Mouse (Mus musculus): ENCODE data around the gene Clpsl2. TPM values are rescaled to one million over a fixed set of nuclear protein-coding genes. Genes with fewer than 3 reads are reported as not detected.

Clpsl2 gene
- polyA plus RNA-seq, 1 experiment from 2014 or later = not detected

- Histone ChIP-seq H3K36me3 (no peaks in the 10 kb centered on the region), H3K4me1 (no peaks in the 10 kb centered on the region), H3K4me2 (no peak overlapping the region), H3K4me3 (no peak overlapping the region), H3K9ac (no peak overlapping the region), H3K27ac (no peak overlapping the region), H3K9me3 (no peaks in the 10 kb centered on the region), H3K27me3 (no peaks in the 10 kb centered on the region)
- ATAC-seq (ENCODE audit: insufficient number of reproducible peaks, insufficient read depth, low FRiP score, low TSS enrichment, low read depth) = no peak
- WGBS = 32% methylated on average over 3 of the region's 3 CpGs
Measured at GRCm38 (mm10) chr17:28567541-28567940, 18.3 kb downstream of the Clpsl2 start.

GRCm38 (mm10) chr17:28571868-28572267, 22.7 kb downstream of the Clpsl2 start:
- peaks cover 9% of the 10 kb centered on the region for H3K4me1 ChIP-seq
- H3K4me3 ChIP-seq = no peak overlapping the region
- H3K9me3 ChIP-seq = no peaks in the 10 kb centered on the region
- no peaks in the 10 kb centered on the region for H3K36me3 ChIP-seq
- H3K27ac ChIP-seq = no peak overlapping the region
- no peak overlapping the region for H3K4me2 ChIP-seq
- peaks cover 6% of the 10 kb centered on the region for H3K27me3 ChIP-seq
- H3K9ac ChIP-seq = no peak overlapping the region
- 81% methylated on average over 3 of the region's 3 CpGs for WGBS
- no peak for ATAC-seq (ENCODE audit: insufficient number of reproducible peaks, insufficient read depth, low FRiP score, low TSS enrichment, low read depth)

- no peak overlapping the region for H3K4me2 ChIP-seq
- H3K27ac ChIP-seq = no peak overlapping the region
- H3K4me3 ChIP-seq = no peak overlapping the region
- 80% methylated on average over 7 of the region's 7 CpGs for WGBS
- H3K36me3 ChIP-seq = no peaks in the 10 kb centered on the region
- no peak for ATAC-seq (ENCODE audit: insufficient number of reproducible peaks, insufficient read depth, low FRiP score, low TSS enrichment, low read depth)
- no peak overlapping the region for H3K9ac ChIP-seq
- peaks cover 6% of the 10 kb centered on the region for H3K27me3 ChIP-seq
- peaks cover 9% of the 10 kb centered on the region for H3K4me1 ChIP-seq
- H3K9me3 ChIP-seq = no peaks in the 10 kb centered on the region
Measured at GRCm38 (mm10) chr17:28572521-28572920, 23.3 kb downstream of the Clpsl2 start.

- H3K4me2 ChIP-seq = no peak overlapping the region
- H3K27me3 ChIP-seq = peaks cover 6% of the 10 kb centered on the region
- no peak for ATAC-seq (ENCODE audit: insufficient number of reproducible peaks, insufficient read depth, low FRiP score, low TSS enrichment, low read depth)
- no peak overlapping the region for H3K4me3 ChIP-seq
- WGBS = 84% methylated on average over 6 of the region's 6 CpGs
- H3K9me3 ChIP-seq = no peaks in the 10 kb centered on the region
- H3K27ac ChIP-seq = no peak overlapping the region
- no peaks in the 10 kb centered on the region for H3K36me3 ChIP-seq
- H3K9ac ChIP-seq = no peak overlapping the region
- peaks cover 9% of the 10 kb centered on the region for H3K4me1 ChIP-seq
Measured at GRCm38 (mm10) chr17:28572941-28573340, 23.7 kb downstream of the Clpsl2 start.

- Histone ChIP-seq H3K4me3 (peak within 1 kb of the TSS; percentile 27), H3K27ac (no peak within 1 kb of the TSS), H3K27me3 (peaks cover 6% of the 10 kb centered on the region), H3K9me3 (no peaks in the 10 kb centered on the region), H3K4me2 (peak within 1 kb of the TSS; percentile 57), H3K4me1 (peaks cover 9% of the 10 kb centered on the region), H3K9ac (no peak within 1 kb of the TSS), H3K36me3 (no peaks in the 10 kb centered on the region)
- peak; percentile 50; the same call in 1 of the 2 replicates for ATAC-seq (ENCODE audit: insufficient number of reproducible peaks, insufficient read depth, low FRiP score, low TSS enrichment, low read depth)
- 15% methylated on average over 50 of the region's 50 CpGs for WGBS
Measured at GRCm38 (mm10) chr17:28575244-28576125, 26.3 kb downstream of the Clpsl2 start, which contains the start of gene Lhfpl5. Gene Lhfpl5, plus strand, starts transcription at chr17:28575641.

GRCm38 (mm10) chr17:28580396-28580795, 31.2 kb downstream of the Clpsl2 start:
- 5% methylated on average over 9 of the region's 9 CpGs for WGBS
- Histone ChIP-seq H3K36me3 (no peaks in the 10 kb centered on the region), H3K4me3 (no peak overlapping the region), H3K9me3 (no peaks in the 10 kb centered on the region), H3K4me1 (peaks cover 10% of the 10 kb centered on the region), H3K4me2 (no peak overlapping the region), H3K27me3 (peaks cover 6% of the 10 kb centered on the region; the same call in 1 of the 2 replicates), H3K27ac (no peak overlapping the region), H3K9ac (no peak overlapping the region)
- ATAC-seq (ENCODE audit: insufficient number of reproducible peaks, insufficient read depth, low FRiP score, low TSS enrichment, low read depth) = no peak; the same call in 1 of the 2 replicates

GRCm38 (mm10) chr17:28581056-28581455, 31.8 kb downstream of the Clpsl2 start:
- H3K4me3 ChIP-seq = no peak overlapping the region
- H3K4me2 ChIP-seq = no peak overlapping the region
- no peak for ATAC-seq (ENCODE audit: insufficient number of reproducible peaks, insufficient read depth, low FRiP score, low TSS enrichment, low read depth)
- no peak overlapping the region for H3K9ac ChIP-seq
- 47% methylated on average over 2 of the region's 2 CpGs for WGBS
- no peaks in the 10 kb centered on the region for H3K9me3 ChIP-seq
- no peaks in the 10 kb centered on the region for H3K36me3 ChIP-seq
- no peak overlapping the region for H3K27ac ChIP-seq
- H3K27me3 ChIP-seq = 0 out of 2 replicates have a peak, but pooled peaks cover under 1% of the 10 kb centered on the region
- 0 out of 2 replicates have a peak, but pooled peaks cover 5% of the 10 kb centered on the region for H3K4me1 ChIP-seq

GRCm38 (mm10) chr17:28586509-28586908, 37.3 kb downstream of the Clpsl2 start:
- WGBS = 60% methylated on average over 3 of the region's 3 CpGs
- peaks cover 41% of the 10 kb centered on the region for H3K36me3 ChIP-seq

GRCm38 (mm10) chr17:28588591-28588990, 39.4 kb downstream of the Clpsl2 start:
- Histone ChIP-seq H3K9ac (no peak overlapping the region), H3K4me2 (no peak overlapping the region), H3K9me3 (no peaks in the 10 kb centered on the region), H3K27me3 (no peaks in the 10 kb centered on the region), H3K36me3 (peaks cover 62% of the 10 kb centered on the region), H3K4me3 (no peak overlapping the region), H3K27ac (no peak overlapping the region), H3K4me1 (0 out of 2 replicates have a peak, but pooled peaks cover 5% of the 10 kb centered on the region)
- 78% methylated on average over 2 of the region's 2 CpGs for WGBS
- no peak for ATAC-seq (ENCODE audit: insufficient number of reproducible peaks, insufficient read depth, low FRiP score, low TSS enrichment, low read depth)

More at GRCm38 (mm10) chr17:28586509-28586908, 37.3 kb downstream of the Clpsl2 start:
- H3K9me3 ChIP-seq = no peaks in the 10 kb centered on the region
- no peaks in the 10 kb centered on the region for H3K27me3 ChIP-seq
- H3K9ac ChIP-seq = no peak overlapping the region
- no peak overlapping the region for H3K4me3 ChIP-seq
- H3K27ac ChIP-seq = no peak overlapping the region
- H3K4me1 ChIP-seq = 0 out of 2 replicates have a peak, but pooled peaks cover 5% of the 10 kb centered on the region
- ATAC-seq (ENCODE audit: insufficient number of reproducible peaks, insufficient read depth, low FRiP score, low TSS enrichment, low read depth) = no peak
- H3K4me2 ChIP-seq = no peak overlapping the region

- Histone ChIP-seq H3K4me1 (no peaks in the 10 kb centered on the region), H3K27me3 (no peaks in the 10 kb centered on the region), H3K27ac (no peak overlapping the region), H3K9me3 (no peaks in the 10 kb centered on the region), H3K4me2 (no peak overlapping the region), H3K9ac (no peak overlapping the region), H3K36me3 (peaks cover 76% of the 10 kb centered on the region), H3K4me3 (no peak overlapping the region)
- no peak for ATAC-seq (ENCODE audit: insufficient number of reproducible peaks, insufficient read depth, low FRiP score, low TSS enrichment, low read depth)
- WGBS = 90% methylated on average over 3 of the region's 3 CpGs
Measured at GRCm38 (mm10) chr17:28590596-28590995, 41.4 kb downstream of the Clpsl2 start.

GRCm38 (mm10) chr17:28591476-28591875, 42.3 kb downstream of the Clpsl2 start:
- Histone ChIP-seq H3K9ac (no peak overlapping the region), H3K4me2 (no peak overlapping the region), H3K27me3 (no peaks in the 10 kb centered on the region), H3K9me3 (no peaks in the 10 kb centered on the region), H3K36me3 (peaks cover 85% of the 10 kb centered on the region), H3K4me1 (no peaks in the 10 kb centered on the region), H3K27ac (no peak overlapping the region), H3K4me3 (no peak overlapping the region)
- ATAC-seq (ENCODE audit: insufficient number of reproducible peaks, insufficient read depth, low FRiP score, low TSS enrichment, low read depth) = no peak
- 93% methylated on average over 5 of the region's 5 CpGs for WGBS

GRCm38 (mm10) chr17:28592998-28593397, 43.8 kb downstream of the Clpsl2 start:
- H3K9ac ChIP-seq = no peak overlapping the region
- ATAC-seq (ENCODE audit: insufficient number of reproducible peaks, insufficient read depth, low FRiP score, low TSS enrichment, low read depth) = no peak
- no peak overlapping the region for H3K4me3 ChIP-seq
- no peaks in the 10 kb centered on the region for H3K27me3 ChIP-seq
- no peak overlapping the region for H3K27ac ChIP-seq
- no peaks in the 10 kb centered on the region for H3K4me1 ChIP-seq
- 16% methylated on average over 4 of the region's 4 CpGs for WGBS
- no peak overlapping the region for H3K4me2 ChIP-seq
- H3K36me3 ChIP-seq = peaks cover 92% of the 10 kb centered on the region
- H3K9me3 ChIP-seq = no peaks in the 10 kb centered on the region
